Mouse (Mus musculus) cerebellum, adult 11-12 months (tissue): Measurements from ENCODE around the gene Ibsp.

Experiments used
- DNase-seq: peaks from one replicate; pipeline ENCODE4 v3.0.0; 2022

Ibsp gene

DNA sequence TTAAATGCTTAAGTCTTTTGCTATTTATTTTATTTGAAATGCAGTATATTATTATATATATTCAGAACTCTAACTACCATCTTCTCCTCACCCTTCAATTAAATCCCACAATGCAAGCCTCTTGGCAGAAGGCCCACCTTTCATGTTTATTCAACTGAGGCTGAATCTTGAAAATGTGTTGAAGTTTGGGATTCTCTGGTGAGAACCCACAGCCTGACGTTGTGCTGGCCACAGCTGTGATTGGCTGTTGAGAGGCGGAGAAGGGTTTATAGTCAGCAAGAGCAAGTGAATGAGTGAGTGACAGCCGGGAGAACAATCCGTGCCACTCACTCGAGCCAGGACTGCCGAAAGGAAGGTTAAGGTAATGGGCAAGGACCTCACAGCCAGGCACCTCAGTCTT, at the start of gene Ibsp:
Ibsp (plus strand) TSS at position 178 of the 400 bp plus-strand sequence.
- no peak for DNase-seq

DNA sequence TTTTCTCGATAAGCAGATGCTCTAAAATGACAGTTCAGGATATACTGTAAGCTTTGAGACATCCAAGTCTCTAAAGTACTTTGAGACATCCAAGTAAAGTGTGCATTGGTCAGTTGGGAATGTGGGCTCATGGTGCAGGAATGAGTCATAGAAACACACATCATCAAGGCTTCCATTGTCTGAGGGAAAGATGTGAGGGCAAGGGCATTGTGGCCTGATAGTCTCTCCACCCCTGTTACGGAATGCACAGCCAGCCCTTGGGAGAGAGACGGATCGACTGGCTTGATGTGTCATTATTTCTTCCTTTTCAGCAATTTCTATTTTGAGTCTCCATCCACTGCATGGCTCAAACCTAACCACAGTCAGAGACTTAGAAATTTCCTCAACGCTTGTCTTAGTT, 47.2 kb upstream of the Ibsp start:
- DNase-seq: no peak

DNA sequence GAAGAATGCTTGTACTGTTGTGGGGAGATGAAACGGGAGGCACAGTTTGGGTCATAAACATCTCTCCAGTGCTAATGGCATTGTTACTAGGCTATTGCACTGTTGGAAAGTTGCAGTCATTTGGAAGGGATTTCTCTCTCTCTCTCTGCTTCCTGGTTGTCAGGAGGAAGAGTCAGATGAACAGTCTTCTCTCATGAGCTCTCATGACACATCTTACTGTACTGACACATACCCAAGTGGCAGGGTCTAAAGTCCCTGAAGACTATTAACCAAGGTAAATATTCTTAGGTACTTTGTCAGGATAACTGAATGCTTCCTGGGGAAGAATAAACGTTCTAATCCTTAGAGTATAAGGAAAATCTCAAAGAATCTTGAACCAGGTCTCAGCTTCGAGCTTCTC, 42.4 kb upstream of the Ibsp start:
- DNase-seq: no peak

DNA sequence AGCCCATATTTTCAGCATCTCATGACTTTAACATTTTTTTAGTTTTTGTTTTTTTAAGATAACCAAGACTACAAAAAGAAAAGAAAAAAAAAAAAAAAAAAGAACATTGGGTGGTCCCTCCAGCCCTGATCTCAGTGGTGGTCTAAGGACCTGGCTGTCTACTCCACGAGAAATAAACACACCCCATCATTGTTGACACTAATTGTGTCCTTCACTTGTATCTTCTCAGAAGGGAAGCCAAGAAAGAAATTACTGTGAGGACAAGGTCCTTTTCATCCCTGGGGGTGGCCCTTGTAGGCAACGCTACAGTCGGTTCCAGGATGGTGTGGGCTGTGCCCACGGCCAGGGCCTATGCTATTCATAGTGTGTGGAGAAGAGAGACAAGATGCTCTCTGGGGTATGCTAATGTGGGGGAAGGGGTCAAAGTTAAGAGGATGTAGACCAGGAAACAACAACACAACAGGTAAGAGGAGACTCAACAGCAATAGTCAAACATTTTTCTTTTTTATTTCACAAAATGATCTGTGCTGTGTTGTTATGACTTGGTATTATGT, 37.0 kb upstream of the Ibsp start:
- no peak for DNase-seq

DNA sequence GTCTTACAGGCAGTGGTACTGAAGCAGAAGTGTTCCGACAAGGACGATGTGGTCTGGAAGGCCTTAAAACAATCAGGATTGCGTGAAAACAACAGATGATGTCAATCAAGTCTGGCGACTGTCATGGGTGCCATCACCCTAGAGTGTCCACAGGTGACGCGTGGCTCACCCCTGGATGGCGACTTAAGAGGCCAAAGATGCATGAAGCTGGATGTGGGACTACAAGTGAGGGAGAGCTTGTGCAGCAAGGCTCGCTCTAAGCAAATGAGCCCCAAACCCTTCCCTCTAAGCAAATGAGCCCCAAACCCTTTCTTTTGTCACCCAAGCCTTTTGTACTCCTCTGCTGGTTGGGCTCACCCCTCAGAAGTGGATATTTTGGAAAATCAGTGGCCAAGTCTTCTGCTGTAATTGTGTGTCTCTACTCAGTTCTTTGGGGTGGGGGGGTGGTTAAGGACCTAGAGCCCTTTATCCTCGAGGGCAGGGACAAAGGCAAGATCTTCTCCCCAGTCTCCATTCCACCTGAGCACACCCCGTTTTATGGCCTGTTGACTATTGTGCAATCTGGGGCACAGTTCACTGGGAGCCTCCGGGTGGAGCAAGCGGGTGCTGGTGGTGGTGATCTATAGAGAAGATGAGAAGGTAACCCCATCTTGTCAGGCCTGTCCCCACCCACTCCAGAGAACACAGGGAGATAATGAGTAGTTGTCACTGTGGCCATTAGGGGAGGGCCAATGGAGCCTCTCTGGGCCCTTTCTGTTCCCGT, 35.8 kb upstream of the Ibsp start:
- DNase-seq: no peak

DNA sequence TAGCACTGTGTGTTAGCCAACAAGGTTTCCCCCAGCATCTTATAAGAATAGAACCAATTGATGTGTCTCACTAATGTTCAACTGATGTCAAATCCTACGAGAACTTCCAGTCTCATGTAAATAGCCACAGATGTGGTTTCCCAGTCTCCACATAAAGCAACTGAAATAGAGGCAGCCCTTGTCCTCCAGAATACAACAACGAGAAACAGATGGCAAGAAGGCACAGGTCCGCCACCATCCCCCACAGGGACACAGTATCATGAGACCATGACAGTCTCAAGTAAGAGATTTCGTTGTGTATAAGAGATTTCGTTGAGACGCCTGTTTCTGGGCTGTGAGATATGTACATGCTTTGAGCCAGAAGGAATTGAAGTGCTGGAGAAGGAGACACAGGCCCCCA, 4.8 kb upstream of the Ibsp start:
- DNase-seq: no peak

DNA sequence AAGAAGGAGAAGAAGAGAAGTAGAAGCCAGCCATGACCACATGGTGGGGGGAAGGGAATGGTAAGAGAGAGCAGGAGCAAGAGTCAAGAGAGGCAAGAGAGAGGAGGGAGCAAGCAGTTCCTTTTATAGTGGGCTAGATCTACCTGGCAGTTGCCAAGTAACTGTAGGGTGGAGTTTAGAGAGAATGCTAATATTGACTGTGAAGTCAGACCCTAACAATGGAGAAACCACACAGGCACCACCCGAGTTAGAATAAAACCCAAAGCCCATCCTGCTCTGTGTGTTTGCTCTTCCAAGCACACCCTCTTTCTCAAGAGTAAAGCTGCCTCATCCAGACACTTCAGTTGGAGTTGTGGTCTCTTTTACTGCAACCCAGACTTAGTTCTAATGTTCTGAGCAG, 15.1 kb downstream of the Ibsp start:
- DNase-seq: no peak

DNA sequence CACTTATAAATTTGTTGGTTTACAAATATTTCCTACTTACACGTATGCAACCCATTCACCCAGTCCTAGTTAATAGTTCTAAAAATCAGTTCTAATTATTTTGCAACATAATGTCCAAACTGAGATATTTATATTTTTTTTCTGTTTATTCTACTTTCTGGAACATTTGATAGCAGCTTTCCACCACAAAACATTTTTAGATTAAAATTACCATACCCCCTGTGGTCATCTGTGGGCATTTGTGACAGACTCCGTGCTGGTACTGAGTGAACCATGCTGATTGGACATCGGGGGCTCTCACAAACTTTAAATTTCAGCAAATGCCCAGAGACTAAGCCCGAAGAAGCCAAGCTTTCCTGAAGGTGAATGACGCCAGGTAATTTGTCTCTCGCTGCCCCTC, 26.1 kb downstream of the Ibsp start, which contains the start of gene Mepe:
Mepe (plus strand) TSS at position 301 of the 400 bp plus-strand sequence.
- no peak for DNase-seq

DNA sequence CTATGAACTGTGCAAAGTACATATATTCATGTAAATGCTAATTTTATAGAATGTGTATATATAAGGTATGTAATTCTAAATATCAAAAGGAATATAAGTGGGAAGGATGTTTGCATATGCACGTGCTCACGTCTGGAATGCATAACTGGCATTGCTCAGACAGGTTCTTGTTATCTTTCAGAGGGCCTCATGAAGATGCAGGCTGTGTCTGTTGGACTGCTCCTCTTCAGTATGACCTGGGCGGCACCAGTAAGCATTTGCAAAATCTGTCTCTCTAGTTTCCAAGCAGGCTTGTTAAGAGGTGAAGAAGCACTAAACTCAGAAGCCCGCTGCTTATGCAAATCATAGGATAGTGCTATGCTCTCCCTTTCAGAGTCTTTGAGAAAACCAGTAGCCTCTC, 27.9 kb downstream of the Ibsp start:
- DNase-seq: no peak

DNA sequence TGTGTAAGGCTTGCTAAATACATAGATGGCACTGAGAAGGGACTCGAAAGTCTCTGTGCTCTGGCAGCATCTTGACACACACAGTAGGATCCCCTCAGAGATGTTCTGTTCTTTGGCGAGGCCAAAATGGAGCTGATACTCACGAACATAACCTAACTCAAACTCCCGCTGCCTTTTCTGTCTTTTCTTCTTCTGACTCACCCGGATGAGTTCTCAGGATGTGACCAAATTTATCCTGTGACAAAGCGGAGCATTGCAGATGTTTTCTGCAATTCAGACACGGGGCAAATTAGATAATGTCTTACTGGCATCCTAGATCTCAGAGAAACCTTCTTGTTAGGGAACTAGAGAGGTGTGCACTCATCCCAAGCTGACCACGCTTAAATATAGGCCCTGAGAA, 28.4 kb downstream of the Ibsp start:
- DNase-seq: no peak

DNA sequence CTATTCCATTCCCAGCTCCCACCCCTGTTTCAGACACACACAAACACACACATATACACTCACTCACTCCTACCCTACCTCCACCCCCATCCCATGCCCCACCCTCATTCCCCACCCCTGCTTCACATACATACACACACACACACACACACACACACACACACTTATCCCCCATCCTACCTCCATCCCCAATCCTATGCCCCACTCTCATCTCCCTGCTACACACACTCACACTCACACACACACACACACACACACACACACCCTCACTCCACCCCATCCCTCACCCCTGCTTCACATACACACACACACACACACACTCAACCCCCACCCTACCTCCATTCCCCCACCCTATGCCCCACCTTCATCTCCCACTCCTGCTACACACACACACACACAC, 28.9 kb downstream of the Ibsp start:
- no peak for DNase-seq

DNA sequence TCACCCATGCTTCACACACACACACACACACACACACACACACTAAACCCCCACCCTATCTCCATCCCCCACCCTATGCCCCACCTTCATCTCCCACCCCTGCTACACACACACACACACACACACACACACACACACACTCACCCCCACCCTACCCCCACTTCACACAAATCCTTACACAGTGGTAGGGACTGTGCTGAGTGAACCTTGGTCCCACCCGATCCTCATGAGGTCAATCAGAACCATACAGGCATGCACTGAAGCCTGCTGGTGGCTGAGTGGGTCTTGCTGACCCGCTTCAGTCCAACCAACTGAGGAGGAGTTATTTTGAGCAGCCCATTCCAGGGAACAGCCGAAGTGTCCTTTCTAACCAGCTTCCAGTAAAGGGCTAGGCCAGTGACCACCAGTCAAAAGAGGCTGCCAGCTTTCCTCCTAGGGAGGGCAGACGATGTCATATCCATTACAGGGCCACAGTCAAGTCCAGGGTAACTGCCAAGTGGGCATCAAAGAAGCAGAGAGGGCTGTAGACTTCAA, 29.4 kb downstream of the Ibsp start:
- no peak for DNase-seq

DNA sequence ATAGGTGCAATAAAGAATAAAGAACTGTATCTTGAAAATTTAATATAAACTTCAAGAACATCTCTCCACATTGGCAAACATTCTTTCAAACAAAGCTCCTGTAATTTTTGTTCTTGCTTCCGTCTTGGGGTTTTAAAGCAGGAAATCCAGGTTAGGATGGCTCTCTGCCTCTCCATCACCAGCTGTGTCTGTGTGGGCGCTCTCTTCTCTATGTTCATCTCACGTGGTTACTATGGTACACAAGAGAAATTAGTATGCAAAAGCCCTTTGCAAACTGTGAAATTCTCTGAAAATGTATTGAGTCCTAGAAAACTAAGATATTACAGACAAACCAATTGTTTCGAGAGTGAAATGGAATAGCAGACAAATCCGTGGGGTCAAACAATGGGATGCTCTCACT, 30.4 kb downstream of the Ibsp start:
- DNase-seq: no peak

DNA sequence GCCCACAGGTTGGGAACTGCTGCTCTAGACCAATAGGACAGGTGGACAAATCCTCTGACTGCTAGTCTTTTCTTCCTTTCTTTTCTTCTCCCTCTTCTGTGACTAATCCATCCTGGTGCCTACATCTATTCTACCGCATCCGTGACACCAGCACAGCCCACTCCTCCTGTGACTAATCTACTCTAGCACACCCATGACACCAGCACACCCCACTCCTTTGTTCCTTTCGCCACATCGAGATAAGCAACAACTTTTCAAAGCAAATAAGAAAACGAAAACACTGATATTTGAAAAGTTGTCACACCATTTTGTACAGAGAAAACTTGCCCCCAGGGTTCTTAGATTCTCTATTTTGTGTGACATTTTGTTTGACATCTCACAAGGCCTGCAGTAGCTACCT, 31.1 kb downstream of the Ibsp start:
- DNase-seq: no peak

DNA sequence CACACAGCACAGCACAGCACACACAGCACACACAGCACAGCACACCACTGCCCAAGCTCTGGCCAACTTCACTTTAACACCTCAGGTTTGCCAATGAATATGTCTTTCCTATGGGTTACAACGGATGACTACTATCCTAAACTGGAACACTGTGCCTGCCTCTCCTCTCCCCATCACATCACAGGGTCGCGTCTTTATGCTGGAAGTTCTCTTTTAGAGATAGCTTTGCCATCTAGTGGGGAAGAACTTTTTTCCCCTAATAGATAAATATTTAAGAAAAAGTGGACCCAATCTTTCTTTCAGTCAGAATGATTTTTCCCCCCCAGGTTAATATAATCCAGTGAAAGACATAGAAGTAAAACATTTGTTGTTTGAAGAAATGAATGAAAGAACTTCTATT, 33.3 kb downstream of the Ibsp start:
- DNase-seq: no peak

DNA sequence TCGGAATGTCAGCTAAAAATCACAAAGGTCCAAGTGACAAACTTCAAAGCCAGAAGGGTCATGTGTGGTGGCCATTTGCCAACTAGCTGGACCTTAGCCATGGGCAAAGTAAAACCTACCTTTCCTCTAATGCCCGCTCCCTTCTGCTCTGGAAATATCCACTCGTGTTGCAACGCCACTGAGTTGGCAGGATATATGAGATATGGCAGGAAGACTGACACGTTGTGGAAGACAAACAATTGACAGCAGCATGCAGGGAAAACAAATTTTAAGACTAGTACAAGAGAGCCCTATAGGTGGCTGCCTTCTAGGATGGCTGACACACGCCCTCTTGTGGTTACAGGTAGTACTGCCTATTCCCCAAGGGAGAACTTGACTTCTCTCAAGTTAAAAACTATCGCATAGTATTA, 34.3 kb downstream of the Ibsp start:
- DNase-seq: no peak

DNA sequence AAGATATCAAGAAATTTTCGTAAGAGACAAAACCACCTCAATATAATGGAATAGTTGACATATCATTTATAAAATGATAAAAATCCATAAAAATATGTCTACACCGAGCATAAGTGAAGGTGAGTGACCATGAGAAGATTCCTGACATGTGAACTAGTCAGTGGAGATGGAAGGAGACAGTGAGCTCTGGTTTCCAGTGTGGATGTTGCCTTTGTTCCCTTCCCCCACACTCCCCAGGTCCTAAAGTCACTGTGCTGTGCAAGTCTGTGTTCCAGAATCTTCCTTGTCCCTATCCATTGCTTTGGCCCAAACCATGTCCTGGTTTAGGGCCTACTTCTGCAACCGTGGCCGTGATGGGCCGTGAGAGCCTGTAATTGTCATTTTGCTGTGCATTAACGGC, 34.7 kb downstream of the Ibsp start:
- no peak for DNase-seq

DNA sequence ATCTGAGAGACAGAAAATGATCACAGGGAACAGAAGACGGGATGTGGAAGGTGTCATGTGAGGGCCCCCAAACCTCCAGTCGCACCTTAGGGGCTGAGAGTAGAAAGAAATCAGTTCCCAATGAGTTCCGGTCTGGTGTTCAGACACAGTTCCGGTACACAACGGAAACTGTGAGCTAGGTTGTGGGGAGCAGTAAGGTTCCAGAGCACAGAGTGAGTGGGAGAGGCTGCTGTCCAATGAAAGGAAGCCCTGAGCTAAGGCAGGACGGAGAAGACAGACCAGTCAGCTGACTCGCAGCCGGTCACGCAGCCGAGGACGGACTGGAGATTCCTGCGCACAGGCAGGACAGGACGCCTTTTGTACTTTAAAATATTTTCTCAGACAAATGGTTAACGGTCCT, 35.5 kb downstream of the Ibsp start:
- no peak for DNase-seq

DNA sequence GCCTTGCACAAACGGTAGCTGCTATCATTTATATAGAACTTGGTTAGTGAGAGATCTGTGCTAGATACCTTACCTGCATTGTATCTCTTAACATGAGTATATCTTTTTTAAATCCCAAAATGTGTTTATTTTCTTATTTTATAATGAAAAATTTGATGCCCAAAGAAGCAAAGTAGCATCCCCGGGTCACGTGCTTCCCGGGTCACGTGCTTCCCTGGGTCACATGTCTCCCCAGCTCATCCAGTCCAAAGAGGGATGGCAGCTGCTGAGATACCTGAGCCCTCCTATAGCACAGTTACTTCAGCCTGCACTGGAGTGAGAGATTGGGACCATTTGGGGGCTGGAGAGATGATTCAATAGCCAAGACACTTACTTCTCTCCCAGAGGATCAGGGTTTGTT, 37.0 kb downstream of the Ibsp start:
- no peak for DNase-seq

DNA sequence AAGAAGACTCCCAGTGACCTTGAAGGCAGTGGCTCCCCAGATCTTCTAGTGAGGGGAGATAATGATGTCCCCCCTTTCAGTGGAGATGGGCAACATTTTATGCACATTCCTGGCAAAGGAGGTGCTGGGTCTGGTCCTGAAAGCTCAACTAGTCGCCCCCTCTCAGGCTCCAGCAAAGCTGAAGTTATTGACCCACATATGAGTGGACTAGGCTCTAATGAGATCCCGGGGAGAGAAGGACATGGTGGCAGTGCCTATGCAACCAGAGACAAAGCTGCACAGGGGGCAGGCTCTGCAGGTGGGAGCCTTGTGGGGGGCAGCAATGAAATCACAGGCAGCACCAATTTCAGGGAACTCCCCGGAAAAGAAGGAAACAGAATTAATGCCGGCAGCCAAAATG, 38.5 kb downstream of the Ibsp start:
- no peak for DNase-seq

DNA sequence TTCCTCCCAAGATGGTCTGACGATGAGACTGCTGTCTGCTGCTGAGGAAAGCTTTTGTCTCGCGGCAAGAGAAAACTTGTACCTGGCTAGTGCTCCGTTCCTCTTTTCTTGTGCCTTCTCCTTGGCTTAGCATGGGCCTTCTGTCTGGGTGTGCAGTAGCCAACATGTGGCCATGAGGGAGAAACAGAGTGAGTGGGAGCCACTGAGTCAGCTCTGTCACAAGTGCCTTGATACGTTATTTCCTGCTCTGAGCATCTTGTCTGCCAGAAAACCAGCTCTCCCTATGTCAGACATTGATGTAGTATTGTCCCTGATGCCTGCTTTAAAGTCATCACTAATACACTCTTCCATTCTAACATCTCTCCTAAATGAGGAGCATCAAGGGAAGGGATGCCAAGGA, 40.0 kb downstream of the Ibsp start:
- no peak for DNase-seq

DNA sequence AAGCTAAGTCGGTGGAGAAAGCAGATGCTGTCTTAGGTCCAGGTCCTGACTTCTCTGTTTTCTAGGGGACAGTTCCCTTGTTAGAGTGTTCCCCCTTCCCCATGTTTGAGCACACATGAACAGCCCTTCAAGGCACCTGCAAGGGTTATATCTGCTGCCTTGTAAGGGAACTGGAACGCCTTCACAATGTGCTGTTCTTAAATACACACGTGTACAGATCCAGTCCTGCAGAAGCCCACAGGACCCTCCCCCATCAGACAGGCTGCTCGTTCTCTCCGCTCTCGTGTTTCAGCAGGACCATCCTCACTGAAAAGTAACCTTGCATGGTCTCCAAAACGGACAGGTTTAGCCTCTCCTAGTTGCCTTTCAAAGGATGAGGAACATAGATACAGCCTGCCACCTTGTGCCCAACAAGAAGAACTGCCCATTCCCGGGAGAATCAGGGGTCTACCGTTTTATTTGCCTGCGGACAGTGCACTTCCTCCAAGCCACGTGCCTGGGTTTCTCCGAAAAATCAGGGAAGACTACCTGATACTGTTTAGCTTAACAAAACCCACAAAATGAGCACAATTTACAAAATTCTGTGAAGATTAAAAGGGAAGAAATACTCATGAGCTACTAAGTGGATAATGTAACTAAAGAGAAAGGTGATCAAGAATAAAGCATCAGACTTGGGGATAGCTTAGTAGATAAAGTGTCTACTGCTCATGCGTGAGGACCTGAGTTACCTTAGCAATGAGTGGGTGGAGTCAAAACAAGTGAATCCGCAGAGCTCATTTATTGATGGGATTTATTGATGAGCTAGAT, 40.9 kb downstream of the Ibsp start:
- DNase-seq: no peak

DNA sequence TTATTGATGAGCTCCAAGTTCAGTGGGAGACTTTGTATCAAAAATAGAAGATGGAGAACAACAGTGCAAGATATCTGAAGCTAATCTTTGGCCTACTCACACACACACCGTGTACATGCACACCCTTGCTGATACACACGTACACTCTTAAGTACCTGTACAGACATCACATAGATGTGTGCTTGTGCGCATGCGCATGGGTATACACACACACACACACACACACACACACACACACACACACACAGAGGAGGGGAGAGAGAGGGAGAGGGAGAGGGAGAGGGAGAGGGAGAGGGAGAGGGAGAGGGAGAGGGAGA, 41.5 kb downstream of the Ibsp start:
- no peak for DNase-seq

DNA sequence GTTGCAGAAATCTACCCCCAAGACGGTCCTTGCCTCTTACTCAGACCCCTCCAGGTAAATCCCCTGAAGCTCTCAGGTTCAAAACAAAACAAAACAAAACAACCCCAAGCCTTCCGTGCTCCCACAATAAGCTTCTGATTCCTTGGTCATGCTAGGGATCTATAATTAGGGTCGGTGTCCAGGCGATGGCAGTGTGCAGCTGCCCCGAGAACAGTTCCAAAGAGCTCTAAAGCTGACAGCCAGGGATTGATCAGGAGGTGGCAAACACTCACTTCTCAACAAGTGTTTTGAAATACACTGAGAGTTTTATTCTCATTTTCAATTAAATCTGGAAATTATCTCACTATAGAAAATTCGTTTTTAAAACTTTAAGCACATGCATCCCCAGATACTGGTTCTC, 43.9 kb downstream of the Ibsp start:
- DNase-seq: no peak
